Mouse (Mus musculus): ENCODE data around the gene Cyp4a29. TPM values are rescaled to one million over a fixed set of nuclear protein-coding genes. Genes with fewer than 3 reads are reported as not detected.

Gene Cyp4a29
- polyA plus RNA-seq (2012; rRNA removed): not detected in 2 replicates

GRCm38 (mm10) chr4:115241784-115242183 lies at the start of gene Cyp4a29:
Cyp4a29 (plus strand) TSS chr4:115242084.

GRCm38 (mm10) chr4:115298746-115299145 lies 56.9 kb downstream of the Cyp4a29 start, which contains the start of gene Cyp4a12a:
Cyp4a12a (plus strand) TSS chr4:115299046.

Other genes starting within 250 kb of the Cyp4a29 start
- 15.1 and 24.3 TPM in 2 replicates for gene Stil, start 241.9 kb upstream of the Cyp4a29 start, polyA plus RNA-seq (2012; rRNA removed)
- gene Tal1, start 185.7 kb upstream of the Cyp4a29 start, polyA plus RNA-seq (2012; rRNA removed): 18.2 and 22.6 TPM in 2 replicates
- 18.3 and 22.4 TPM in 2 replicates for gene Pdzk1ip1, start 153.4 kb upstream of the Cyp4a29 start, polyA plus RNA-seq (2012; rRNA removed)
- gene Cyp4x1, start 107.8 kb upstream of the Cyp4a29 start, polyA plus RNA-seq (2012; rRNA removed): 0.58 and 0.71 TPM in 2 replicates
- gene Cyp4a12a, start 57.0 kb downstream of the Cyp4a29 start, polyA plus RNA-seq (2012; rRNA removed): not detected in 2 replicates
- gene Cyp4a12b, start 169.5 kb downstream of the Cyp4a29 start, polyA plus RNA-seq (2012; rRNA removed): not detected in 2 replicates
- not detected in 2 replicates for gene Cyp4a30b, start 210.5 kb downstream of the Cyp4a29 start, polyA plus RNA-seq (2012; rRNA removed)